Mouse (Mus musculus): Measurements from ENCODE around the gene Ndufaf2.

Gene Ndufaf2

DNA sequence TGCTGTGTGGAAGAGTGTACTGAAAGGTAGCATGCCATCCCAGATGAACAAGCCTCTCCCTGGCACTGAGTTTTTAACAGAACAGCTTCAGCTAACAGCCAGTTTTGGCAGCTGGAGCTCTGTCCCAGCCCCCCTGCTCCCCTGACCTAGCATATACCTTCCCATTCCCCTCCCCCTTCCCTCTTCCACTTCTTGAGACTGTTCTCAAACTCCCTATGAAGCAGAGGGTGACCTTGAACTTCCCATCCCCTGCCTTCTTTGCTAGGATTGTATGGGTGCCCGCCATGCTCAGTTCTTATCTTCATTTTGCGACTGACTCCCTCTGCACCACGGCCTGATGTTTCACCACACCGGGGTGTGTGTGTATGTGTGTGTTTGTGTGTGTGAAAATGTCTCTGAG lies 195.7 kb downstream of the Ndufaf2 start:
- DNase-seq (ENCODE audit: low spot score in 2 of 2): no peak

DNA sequence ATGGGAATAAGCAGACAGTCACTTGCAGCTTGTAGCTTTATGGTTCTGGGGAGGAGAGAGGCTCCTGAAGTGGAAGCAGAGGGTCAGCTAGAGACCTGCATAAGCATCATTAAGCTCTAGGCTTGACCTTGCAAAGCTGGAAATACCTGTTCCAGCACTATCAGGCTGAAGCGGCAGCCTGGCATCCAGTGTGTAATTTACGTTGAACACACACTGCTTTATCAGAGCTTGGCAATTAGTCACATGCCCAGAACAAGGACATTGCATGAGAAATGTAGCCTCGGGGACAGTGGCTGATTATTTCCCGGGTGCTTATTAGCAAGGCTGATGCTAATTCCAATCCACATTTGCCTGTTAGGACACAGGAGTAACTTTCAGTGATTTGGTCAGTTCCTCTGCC lies 196.5 kb downstream of the Ndufaf2 start:
- no peak for DNase-seq (ENCODE audit: low spot score in 2 of 2)

DNA sequence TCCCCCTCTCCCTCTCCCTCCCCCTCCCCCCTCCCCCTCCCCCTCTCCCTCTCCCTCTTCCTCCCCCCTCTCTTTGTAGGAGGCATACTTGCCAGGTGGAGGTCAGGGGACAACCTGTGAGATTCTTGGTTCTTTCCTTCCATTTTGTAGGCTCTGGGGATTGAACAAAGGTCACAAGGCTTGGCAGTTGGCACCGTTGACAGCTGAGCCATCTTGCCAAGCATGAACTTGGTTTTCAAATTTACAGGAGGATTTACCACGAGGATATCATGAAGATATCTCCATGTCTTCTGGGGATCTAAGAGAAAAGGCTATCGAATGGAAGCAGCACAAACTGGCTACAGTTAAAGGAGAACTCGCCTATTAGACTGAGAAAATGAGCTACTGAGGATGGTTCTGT lies 196.9 kb downstream of the Ndufaf2 start:
- DNase-seq (ENCODE audit: low spot score in 2 of 2): no peak

DNA sequence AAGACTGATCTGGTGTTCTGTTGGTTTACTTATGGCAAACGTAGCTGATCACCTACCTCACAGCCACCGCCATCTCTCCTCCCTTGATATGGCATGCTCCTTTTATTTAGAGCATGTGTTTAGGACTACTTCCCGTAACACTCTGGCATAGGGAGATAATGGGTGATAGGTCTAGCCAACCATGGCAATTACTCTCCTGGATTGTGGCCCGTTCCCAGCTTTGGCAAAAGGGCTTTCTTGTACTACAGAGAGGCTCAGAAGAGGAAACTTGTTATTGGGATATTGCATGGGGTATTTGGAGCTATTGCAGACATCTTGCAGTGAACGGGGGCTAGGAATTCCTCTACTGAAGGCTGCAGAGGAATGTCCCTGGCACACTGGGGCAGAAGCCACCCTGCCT lies 197.9 kb downstream of the Ndufaf2 start:
- DNase-seq (ENCODE audit: low spot score in 2 of 2): no peak

DNA sequence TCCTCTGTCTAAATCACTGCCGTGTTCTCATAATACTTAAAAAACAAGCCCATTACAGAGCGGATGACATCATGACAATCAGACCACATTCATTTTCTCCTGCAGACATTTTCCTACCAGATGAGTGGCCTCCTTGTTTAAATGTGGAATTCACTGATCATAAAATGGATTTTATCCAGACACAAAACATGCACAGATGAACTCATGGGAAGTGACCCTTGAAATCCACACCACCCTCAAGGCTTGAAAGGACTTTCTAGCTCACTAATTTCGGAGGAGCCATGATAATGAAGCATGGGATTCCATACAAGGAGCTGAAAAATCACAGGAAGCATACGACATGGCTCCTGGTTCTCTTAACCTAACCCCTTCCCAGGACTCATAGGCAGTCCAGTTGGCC lies 198.5 kb downstream of the Ndufaf2 start:
- no peak for DNase-seq (ENCODE audit: low spot score in 2 of 2)

DNA sequence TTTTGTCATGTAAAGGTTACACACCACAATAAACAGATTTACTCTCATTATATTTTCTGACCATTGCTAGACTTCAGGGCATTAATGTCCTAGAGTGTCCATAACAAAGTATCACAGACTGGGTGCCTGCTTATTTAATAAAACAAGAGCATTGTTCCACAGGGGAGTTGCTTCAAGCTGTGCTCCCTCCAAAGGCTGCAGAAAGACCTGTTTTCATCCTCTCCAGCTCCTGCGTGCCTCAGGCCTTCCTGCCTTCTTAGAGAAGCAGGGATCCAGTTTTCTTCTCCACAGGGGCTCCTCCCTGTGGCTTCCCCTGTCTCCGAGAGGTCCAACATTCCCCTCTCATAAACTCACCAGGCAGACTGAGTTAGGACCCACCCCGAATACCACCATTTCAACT lies 202.2 kb downstream of the Ndufaf2 start:
- no peak for DNase-seq (ENCODE audit: low spot score in 2 of 2)

DNA sequence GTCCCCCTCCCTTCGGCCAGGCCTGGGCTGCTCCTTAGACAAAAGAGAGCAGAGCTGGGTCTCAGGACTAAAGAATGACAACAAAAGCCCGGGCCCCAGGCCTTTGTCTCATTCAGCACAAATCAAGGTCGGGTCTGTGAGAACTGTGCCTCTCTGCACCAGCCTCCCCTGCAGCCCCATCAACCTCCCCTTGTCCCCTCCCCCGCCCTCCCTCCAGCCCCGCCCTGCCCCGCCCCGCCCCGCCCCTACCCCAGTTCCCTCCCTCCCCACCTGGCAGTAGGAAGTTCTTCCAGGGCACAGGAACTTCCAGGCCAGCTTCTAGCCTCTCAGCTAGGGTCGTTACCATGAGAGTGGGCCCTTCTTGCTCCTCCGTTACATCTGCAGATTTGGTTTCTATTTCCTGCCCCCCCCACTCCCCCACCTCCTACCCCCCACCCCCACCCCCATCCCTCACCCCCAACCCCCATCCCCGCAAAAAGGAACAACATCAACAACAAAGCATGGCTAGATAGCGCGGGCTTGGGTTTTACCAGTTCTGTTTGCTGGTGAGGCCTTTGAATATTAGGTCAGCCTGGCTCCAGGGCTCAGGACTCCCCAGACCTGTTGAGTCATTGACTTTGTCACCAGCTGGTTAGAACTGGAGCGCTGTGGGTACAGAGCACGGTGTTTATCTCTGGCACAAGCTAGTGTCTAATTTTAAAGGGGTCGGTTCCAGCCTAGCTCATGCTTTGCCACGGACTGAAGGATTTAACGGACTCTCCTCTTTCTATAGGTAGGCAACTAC lies 202.9 kb downstream of the Ndufaf2 start:
- DNase-seq (ENCODE audit: low spot score in 2 of 2): no peak

DNA sequence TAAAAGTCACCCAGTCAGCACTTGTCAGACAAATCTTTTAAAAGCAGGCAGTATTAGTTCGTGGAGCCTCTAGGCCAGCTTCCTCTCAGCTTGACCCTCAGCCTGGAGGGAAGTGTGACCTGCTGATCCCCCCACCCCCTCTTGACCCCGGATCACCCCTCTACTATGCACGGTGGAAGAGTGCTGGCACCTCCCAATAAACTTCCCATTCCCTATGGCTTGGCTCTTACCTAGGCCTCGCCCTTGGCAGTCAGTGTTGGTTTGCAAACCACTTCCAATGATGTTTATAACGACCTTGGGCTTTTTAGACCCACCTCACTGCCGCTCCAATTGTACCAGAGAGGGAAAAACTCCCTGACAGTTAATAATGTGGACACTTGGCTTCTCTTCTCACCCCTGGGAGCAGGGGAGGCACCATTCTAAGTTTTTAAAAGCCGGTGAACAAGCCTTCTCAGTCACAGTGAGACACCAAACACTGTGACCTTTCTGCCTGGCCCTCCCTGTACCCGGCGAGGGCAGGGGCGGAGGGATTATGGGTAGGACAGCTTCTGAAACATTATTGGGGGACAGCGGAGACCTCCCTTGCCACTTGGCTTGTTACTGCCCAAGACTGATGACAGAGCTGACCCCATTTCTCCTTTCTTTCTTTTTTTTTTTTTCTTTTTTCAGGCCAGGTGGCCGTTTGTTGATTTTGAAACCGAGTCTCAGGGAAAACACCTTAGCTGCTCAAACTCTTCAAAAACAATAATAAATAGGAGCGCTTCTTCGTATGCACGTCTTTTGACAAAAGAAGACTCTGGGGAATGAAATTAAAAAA lies 203.8 kb downstream of the Ndufaf2 start:
- no peak for DNase-seq (ENCODE audit: low spot score in 2 of 2)

DNA sequence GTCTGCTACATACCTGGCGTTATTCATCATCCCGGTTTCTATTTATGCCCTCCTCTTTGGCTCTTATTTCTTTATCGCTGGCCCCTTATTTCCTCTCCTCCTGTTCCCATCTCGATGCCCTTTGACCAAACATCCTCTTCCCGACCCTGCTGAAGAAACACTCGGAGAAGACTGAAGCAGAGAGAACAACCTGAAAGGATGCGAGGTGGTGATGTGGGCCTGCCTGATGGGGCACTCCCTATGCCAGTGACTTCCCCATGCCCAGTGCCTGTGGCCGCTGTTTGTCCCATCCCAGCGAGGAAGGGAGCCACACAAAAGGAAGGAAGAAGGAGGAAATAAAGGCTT lies 204.4 kb downstream of the Ndufaf2 start:
- DNase-seq (ENCODE audit: low spot score in 2 of 2): no peak

All from frontal cortex, postnatal 14 days (tissue).